Mouse (Mus musculus): ENCODE data around the gene Gm12248. TPM values are rescaled to one million over a fixed set of nuclear protein-coding genes. Genes with fewer than 3 reads are reported as not detected.
A peak's percentile ranks its signal among the peaks of the same experiment; 100 is the strongest.
"Not testable (repeated sequence)": the region's sequence is repeated elsewhere in the genome, so short reads cannot be mapped to it uniquely, and the experiment has no call there.

Gm12248 gene
- total RNA-seq, 2 experiments from 2014 or later = not detected

DNA sequence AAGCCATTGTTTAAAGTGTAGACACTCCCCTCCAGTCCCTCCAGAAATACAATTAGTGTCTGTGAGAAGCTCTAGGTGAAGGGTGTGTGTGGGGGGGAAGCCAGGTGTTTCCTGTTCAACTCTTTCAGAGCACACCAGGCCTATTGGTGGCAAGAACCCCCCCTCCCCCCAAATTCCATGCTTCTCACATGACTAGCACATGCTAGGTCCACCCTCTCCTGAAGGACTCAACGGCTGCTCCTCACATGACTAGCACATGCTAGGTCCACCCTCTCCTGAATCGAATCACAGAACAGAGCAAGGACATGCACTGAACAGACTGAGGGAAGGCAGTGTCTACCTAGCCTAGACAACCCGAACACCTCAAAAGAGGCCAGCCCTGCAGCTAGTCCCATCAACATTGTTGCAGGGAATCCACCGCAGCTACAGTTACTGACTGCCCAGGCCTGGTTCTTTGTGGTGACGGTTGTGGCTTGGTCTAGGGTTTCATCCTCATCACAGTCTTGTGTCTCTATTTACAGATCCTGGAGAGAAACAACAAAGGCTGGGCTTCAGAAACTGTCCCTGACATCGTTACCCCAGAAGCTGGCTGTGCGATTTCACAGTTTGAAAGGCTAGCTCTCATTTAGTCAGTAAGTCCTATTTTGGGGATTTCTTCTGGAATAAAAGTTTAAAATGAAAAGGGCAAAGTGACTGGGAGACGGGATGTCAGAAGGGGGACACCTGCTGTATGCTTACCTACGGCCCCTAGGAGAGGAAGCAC, 9.8 kb upstream of the Gm12248 start:
- no peak for DNase-seq (ENCODE audit: low spot score in 2 of 2)

DNA sequence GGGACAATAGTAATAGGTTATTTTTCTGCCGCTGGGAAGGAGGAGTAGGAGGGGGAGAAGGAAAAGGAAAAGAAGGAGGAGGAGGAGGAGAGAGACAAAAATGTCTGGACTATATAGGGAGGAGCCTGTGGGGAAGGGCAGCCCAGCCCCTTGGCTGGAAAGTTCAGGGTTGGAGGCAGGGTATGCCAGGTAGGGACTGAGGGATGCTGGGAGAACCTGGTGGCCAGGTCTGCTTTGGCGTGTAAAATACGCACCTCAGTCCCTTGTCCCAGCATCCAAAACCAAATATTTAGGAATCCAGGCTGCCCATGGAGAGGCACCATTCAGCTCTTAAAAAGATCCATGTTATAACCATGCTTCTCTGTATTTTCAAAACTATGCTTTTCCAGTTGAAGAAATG, 9.2 kb upstream of the Gm12248 start:
- DNase-seq (ENCODE audit: low spot score in 2 of 2) = no peak

GRCm38 (mm10) chr11:58101194-58101720, 8.3 kb upstream of the Gm12248 start:
- no peak for DNase-seq (ENCODE audit: low spot score in 2 of 2)

- DNase-seq (ENCODE audit: low spot score in 2 of 2) = no peak
Measured at GRCm38 (mm10) chr11:58100006-58100405, 7.1 kb upstream of the Gm12248 start.

DNA sequence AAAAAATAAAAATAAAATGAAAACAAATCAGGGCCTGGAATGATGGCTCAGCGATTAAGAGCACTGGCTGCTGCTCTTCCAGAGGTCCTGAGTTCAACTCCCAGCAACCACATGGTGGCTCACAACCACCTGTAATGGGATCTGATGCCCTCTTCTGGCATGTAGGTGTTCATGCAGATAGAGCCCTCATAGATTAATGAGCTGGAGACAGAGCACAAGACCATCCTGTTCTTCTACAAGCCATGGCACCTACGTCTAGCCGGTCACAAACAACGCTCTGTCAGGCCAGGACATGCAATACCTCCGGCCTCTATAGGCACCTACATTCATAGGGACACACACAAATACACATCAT, 5.4 kb upstream of the Gm12248 start:
- DNase-seq (ENCODE audit: low spot score in 2 of 2) = not testable (repeated sequence)

DNA sequence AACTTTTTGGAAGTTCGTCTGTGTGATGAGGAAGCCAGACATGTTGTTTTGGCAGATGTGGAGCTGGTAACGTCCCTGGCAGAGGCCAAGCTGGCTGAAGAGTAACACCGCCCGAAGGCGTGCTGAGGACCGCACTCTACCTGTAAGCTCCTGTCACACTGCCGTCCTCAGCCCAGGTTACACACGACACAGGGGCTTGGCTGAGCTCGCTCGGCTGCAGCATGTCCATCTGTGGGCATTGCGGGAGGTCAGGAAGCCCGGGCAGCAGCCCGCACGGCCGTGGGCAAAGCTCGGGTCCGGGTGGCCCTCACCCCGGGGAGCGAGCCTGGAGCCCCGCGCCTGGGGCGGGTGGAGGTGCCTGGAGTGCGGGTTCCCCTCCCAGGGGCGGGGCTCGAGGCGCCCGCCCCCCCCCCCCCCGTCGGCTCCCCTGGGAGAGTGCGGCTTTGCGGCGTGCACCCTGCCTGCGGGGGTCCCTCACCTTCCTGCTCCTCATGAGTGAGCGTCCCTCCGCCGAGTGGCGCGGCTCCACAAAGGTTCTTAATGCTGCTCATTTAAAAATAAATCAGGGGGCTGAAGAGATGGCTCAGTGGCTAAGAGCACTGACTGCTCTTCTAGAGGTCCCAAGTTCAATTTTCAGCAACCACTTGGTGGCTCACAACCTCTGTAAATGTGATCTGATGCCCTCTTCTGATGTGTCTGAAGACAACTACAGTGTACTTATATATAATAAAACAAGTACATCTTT, 4.9 kb upstream of the Gm12248 start:
- DNase-seq (ENCODE audit: low spot score in 2 of 2) = no peak

DNA sequence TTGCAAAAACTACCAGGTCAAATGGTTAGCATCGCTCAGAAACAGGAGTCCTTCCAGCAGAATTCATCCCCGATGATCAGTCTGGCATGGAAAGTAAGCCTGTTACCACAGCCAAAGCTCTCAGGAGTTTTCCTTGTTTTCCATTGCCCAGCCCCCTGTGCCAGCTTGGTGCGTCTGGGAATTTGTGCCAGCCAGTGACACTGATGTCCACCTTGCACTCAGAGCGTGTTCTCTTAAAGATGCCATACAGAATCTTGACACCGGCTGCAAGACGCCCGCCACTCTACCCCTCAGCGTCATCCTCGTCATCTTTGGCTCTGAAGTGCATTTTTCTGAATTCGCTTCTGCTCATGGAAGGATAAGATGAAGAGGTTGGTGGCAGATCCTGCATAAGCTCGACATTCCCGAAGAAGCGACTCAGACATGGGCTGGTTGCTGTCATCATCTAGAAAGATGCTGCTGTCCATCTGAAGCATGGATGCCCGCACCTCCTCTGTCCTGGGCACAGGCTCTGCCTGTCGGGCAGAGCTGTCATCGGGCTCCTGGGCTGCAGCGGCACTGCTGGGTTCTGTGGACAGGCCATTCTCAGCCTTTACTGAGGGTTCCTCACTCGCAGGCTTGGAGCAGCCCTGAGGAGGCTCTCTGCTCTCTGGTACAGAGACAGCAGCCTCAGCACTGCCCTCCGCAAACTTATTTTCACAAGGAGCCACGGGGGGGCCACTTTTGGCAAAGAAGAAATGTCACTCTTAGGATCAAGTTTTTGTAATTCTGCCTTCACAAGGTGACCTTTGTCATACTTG, 4.1 kb upstream of the Gm12248 start:
- DNase-seq (ENCODE audit: low spot score in 2 of 2) = no peak

DNA sequence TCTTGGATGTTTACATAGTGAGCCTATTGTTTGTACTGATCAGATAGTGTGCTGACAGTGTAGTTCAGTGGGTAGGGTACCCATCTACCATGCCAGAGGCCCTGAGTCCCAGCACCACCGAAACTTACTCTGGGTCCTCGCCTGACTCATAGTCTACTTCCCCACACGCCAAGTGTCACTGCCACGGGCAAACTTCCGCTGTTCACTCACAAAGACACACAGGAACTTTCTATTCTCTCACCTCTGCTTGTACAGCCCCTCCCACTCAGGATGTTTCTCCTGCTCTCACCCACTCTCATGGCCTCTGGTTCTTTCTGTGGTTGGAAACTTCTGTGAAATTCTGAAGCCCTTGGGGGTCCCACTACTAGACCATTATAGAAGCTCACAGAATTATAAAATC, 3.2 kb upstream of the Gm12248 start:
- DNase-seq (ENCODE audit: low spot score in 2 of 2) = no peak

- DNase-seq (ENCODE audit: low spot score in 2 of 2) = no peak
Measured at GRCm38 (mm10) chr11:58095561-58095960, 2.6 kb upstream of the Gm12248 start.

- no peak for DNase-seq (ENCODE audit: low spot score in 2 of 2)
Measured at GRCm38 (mm10) chr11:58094766-58095165, 1.8 kb upstream of the Gm12248 start.

- no peak for DNase-seq (ENCODE audit: low spot score in 2 of 2)
Measured at GRCm38 (mm10) chr11:58092541-58092940, 393 bp downstream of the Gm12248 start.

GRCm38 (mm10) chr11:58081716-58082115, 11.2 kb downstream of the Gm12248 start:
- DNase-seq (ENCODE audit: low spot score in 2 of 2) = no peak

- DNase-seq (ENCODE audit: low spot score in 2 of 2) = no peak
Measured at GRCm38 (mm10) chr11:58077270-58077669, 15.7 kb downstream of the Gm12248 start.

DNA sequence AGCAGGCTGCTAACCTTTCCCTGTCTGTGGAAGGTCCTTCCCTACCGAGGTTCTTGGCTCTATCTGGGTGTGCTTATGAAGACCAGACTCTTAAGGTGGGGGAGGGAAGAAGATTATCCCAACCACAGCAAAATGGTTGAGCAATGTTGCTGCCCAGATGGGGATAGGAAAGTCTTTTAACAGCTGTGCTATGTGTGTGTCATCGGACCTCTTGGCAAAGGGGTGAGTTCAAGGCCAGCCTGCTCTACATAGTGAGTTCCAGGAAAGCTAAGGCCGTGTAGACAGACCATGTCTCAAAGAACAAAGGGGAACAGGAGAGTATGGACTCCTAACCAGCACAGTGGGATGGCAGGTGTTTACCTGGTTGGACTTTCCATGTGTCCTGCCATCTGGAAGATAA, 20.0 kb downstream of the Gm12248 start:
- no peak for DNase-seq (ENCODE audit: low spot score in 2 of 2)

DNA sequence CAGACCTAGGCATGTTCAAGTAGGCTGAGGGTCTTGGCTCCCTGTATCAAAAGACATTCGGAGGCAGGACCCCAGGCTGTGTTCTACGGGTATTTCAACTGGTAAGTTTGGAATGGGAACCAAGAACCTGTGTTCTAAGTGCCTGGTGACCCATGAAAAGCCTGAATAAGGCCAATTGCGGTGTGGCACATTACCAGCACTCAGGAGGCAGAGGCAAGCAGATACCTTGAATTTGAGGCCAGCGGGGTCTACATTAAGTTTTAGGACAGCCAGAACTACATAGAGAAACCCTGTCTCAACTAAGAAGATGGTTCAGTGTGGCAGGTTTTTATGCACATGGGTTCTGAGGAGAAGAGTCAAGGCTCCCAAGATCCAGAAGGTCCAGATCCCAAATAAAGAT, 27.9 kb downstream of the Gm12248 start:
- DNase-seq (ENCODE audit: low spot score in 2 of 2) = no peak

GRCm38 (mm10) chr11:58062586-58062985, 30.3 kb downstream of the Gm12248 start:
- DNase-seq (ENCODE audit: low spot score in 2 of 2) = no peak

DNA sequence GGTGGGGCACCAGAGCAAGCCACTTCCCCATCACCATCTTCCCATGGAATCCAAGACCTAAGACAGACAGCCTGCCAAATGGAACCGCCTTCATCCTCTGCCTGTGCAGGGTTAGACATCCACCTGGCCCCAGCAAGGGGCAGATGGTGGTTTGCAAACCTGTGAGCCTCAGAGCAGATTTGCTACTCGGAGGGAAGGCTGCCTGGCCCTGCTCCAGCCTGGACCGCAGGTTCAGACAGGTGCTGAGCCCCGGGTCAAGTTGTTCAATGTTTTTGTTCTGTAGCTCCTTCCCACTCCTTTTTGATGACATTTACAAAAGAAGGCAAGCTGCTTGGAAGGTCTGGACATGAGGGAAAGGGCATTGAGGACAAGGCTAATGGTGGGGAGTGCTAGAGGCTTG, 31.7 kb downstream of the Gm12248 start:
- not testable (repeated sequence) for DNase-seq (ENCODE audit: low spot score in 2 of 2)

GRCm38 (mm10) chr11:58059752-58060151, 33.2 kb downstream of the Gm12248 start:
- DNase-seq (ENCODE audit: low spot score in 2 of 2) = not testable (repeated sequence)

DNA sequence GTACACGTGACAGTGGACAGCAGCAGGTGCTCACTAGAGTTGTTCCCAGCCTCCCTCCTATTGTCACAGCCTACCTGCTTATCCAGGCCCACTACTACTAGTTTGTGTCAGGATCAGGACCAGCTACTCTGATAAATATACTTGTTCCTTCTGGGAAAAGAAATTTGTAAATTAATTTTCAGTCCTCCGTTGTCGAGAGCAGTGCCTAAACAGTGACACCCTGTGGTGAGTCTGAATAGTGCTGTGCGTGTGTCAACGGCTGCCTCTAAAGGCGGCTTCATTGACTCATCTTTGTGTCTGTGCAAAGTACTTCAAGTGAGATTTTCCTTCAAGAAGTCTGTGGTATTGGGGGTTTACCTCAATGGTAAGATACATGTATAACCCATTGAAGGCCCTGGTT, 35.5 kb downstream of the Gm12248 start:
- peak; percentile 66 to 71 for DNase-seq (ENCODE audit: low spot score in 2 of 2)

DNA sequence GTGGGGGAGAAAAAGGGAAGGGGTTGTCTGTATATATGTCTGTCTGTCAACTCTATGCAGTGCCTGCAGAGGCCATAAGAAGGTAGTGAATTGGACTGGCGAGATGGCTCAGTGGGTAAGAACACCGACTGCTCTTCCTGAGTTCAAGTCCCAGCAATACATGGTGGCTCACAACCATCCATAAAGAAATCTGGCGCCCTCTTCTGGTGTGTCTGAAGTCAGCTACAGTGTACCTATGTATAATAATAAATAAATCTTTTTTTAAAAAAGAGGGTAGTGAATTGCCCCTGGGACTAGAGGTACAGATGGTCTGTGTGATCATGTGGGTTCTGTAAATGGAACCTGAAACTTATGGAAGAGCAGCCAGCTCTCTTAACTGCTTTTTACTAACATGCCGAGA, 46.5 kb downstream of the Gm12248 start:
- no peak for DNase-seq (ENCODE audit: low spot score in 2 of 2)

GRCm38 (mm10) chr11:58042861-58043431, 50.0 kb downstream of the Gm12248 start:
- no peak for DNase-seq (ENCODE audit: low spot score in 2 of 2)
